Mouse (Mus musculus) CD4-positive, CD25-positive, alpha-beta regulatory T cell, adult 2 months (primary cell): ENCODE measurements around the gene Gtpbp4.
"Not testable (repeated sequence)": the region's sequence is repeated elsewhere in the genome, so short reads cannot be mapped to it uniquely, and the experiment has no call there.

Experiments used
- DNase-seq: peaks from one replicate; pipeline ENCODE4 v3.0.0-alpha.2; 2012; ENCODE audit warnings: low read depth, low spot score

The Gtpbp4 gene

GRCm38 (mm10) chr13:8972972-8973371, 22.9 kb downstream of the Gtpbp4 start:
- no peak for DNase-seq

GRCm38 (mm10) chr13:8972369-8972768, 23.5 kb downstream of the Gtpbp4 start:
- no peak for DNase-seq

- DNase-seq, result no peak
Measured at GRCm38 (mm10) chr13:8967742-8968141, 28.1 kb downstream of the Gtpbp4 start.

GRCm38 (mm10) chr13:8965224-8965623, 30.7 kb downstream of the Gtpbp4 start:
- DNase-seq, result no peak

- DNase-seq, result not testable (repeated sequence)
Measured at GRCm38 (mm10) chr13:8962266-8962665, 33.6 kb downstream of the Gtpbp4 start.

GRCm38 (mm10) chr13:8961128-8961888, 34.6 kb downstream of the Gtpbp4 start:
- DNase-seq, result not testable (repeated sequence)

GRCm38 (mm10) chr13:8959554-8959953, 36.3 kb downstream of the Gtpbp4 start:
- not testable (repeated sequence) for DNase-seq

- DNase-seq, result not testable (repeated sequence)
Measured at GRCm38 (mm10) chr13:8959058-8959457, 36.8 kb downstream of the Gtpbp4 start.

GRCm38 (mm10) chr13:8956873-8957272, 39.0 kb downstream of the Gtpbp4 start:
- not testable (repeated sequence) for DNase-seq

- not testable (repeated sequence) for DNase-seq
Measured at GRCm38 (mm10) chr13:8955127-8955526, 40.8 kb downstream of the Gtpbp4 start.

- not testable (repeated sequence) for DNase-seq
Measured at GRCm38 (mm10) chr13:8952563-8952962, 43.3 kb downstream of the Gtpbp4 start, which contains the start of gene Idi2. Gene Idi2 (plus strand): TSS chr13:8952863.

GRCm38 (mm10) chr13:8948131-8948530, 47.8 kb downstream of the Gtpbp4 start, which contains the start of gene Gm9745:
Gene Gm9745 (minus strand): TSS chr13:8948231.
- not testable (repeated sequence) for DNase-seq

- not testable (repeated sequence) for DNase-seq
Measured at GRCm38 (mm10) chr13:8943828-8944227, 52.1 kb downstream of the Gtpbp4 start.

- DNase-seq, result not testable (repeated sequence)
Measured at GRCm38 (mm10) chr13:8941701-8942100, 54.2 kb downstream of the Gtpbp4 start.

- not testable (repeated sequence) for DNase-seq
Measured at GRCm38 (mm10) chr13:8941110-8941509, 54.8 kb downstream of the Gtpbp4 start.

GRCm38 (mm10) chr13:8937611-8938140, 58.2 kb downstream of the Gtpbp4 start:
- not testable (repeated sequence) for DNase-seq

- no peak for DNase-seq
Measured at GRCm38 (mm10) chr13:8933499-8933898, 62.4 kb downstream of the Gtpbp4 start.
